Mouse (Mus musculus): Measurements from ENCODE around the gene Sema3a. TPM values are rescaled to one million over a fixed set of nuclear protein-coding genes. Genes with fewer than 3 reads are reported as not detected.

The Sema3a gene
- polyA plus RNA-seq, 1 experiment: 13.3 TPM

DNA sequence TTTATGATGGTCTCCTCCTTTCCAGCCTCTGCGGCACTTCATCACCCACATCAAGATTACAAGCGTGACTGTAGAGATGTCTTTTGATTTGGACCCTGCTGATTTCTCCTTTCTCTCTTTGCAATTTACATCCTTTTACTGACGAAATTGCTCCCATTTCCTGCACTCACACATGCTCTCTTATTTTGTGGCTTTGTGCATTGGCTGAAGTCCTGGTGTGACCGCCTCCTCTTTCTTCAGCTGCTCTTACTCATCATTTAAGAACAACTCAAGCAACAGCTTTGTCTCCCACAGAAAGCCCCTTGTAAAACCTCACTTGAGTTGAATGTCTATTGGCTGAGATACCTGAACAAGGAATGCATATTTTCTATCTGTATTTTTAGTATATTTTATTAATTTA, 259.5 kb downstream of the Sema3a start:
- no peak for TF ChIP-seq CTCF (IDR thresholded peaks at IDR 0.05; ENCODE audit: borderline replicate concordance, extremely low read depth, insufficient read depth, insufficient read length)
- no peak for TF ChIP-seq POLR2A (IDR thresholded peaks at IDR 0.05; ENCODE audit: borderline replicate concordance, extremely low read depth, insufficient read depth, insufficient read length, poor library complexity, severe bottlenecking)
- DNase-seq (ENCODE audit: low read depth): no peak

DNA sequence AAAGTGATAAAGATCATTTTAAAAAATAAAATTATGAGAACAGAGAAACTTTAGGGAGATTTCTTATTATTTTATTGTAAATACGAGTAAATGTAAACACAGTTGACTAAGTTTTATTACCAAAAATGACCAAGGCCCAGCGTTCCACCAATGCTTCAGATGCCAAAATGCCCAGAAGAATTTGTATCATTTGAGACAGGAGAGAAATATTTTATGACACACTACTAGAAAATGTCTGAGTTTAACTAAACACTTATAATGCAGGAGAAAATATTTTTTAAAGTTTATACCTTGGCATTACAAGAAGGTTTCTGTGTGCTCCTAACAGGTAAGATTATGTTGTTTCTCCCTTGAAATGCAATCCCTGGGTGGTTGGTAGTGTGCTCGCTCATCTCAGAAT, 261.4 kb downstream of the Sema3a start:
- TF ChIP-seq CTCF (IDR thresholded peaks at IDR 0.05; ENCODE audit: borderline replicate concordance, extremely low read depth, insufficient read depth, insufficient read length) (no peak), POLR2A (IDR thresholded peaks at IDR 0.05; ENCODE audit: borderline replicate concordance, extremely low read depth, insufficient read depth, insufficient read length, poor library complexity, severe bottlenecking) (no peak)
- DNase-seq (ENCODE audit: low read depth): no peak

DNA sequence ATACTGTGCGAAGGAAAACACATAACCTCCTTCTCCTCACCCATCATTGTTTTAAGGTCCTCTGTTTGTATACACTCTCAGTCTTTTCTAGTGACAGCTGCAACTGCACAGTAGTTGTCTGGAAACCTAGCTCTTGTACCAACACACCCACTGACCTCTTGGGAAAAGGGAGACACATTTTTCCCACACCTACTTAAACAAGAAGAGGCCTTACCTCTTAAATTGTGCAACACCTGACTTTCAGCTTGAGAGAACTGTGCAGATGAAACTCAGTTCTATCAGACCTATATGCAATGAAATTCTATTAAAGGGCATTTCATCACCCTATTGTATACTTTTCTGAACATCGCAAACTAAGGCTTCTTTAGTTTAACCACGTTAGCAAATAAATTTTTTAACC, 262.5 kb downstream of the Sema3a start:
- no peak for DNase-seq (ENCODE audit: low read depth)
- TF ChIP-seq CTCF (IDR thresholded peaks at IDR 0.05; ENCODE audit: borderline replicate concordance, extremely low read depth, insufficient read depth, insufficient read length): no peak
- no peak for TF ChIP-seq POLR2A (IDR thresholded peaks at IDR 0.05; ENCODE audit: borderline replicate concordance, extremely low read depth, insufficient read depth, insufficient read length, poor library complexity, severe bottlenecking)

DNA sequence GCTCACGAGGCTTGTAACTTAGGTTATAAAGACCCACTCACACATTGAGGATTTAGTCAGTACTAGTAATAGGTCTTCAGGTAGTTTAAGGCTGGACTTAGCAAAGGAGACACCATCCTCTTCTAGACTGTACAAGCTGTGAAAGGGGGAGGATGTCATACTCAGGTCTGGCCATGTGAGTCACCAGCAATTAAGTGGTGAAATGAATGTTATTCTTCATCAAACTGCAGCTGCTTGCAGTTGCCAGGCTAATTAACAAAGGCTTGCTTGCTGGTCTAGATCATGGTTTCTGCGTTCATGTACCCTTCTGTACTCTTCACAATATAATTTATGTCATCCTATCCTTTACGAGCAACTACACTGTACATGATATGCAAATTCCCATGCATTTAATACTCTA, 264.8 kb downstream of the Sema3a start:
- TF ChIP-seq CTCF (IDR thresholded peaks at IDR 0.05; ENCODE audit: borderline replicate concordance, extremely low read depth, insufficient read depth, insufficient read length) (no peak), POLR2A (IDR thresholded peaks at IDR 0.05; ENCODE audit: borderline replicate concordance, extremely low read depth, insufficient read depth, insufficient read length, poor library complexity, severe bottlenecking) (no peak)
- DNase-seq (ENCODE audit: low read depth): no peak

DNA sequence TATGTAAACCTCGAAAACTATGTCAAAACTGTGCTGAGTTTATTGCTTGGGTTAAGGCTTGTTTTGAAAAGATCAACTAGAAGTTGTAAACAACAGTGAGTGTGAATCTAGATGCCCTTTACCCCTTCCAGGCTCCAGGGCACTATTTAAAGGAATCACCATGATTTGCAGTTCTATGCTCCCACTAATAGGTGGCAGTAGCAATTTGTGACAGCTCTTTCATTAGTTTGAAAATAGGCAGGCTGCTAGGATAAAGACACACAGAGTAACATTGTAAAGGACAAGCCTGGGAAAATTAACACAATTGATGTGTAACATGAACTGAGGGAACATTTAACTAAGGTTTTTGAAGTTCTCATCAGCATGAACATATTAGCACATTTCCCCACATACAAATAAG, 280.2 kb downstream of the Sema3a start:
- TF ChIP-seq POLR2A (IDR thresholded peaks at IDR 0.05; ENCODE audit: borderline replicate concordance, extremely low read depth, insufficient read depth, insufficient read length, poor library complexity, severe bottlenecking) (no peak), CTCF (IDR thresholded peaks at IDR 0.05; ENCODE audit: borderline replicate concordance, extremely low read depth, insufficient read depth, insufficient read length) (peak; percentile 35; the same call in 1 of the 2 replicates)
- peak; percentile 82 for DNase-seq (ENCODE audit: low read depth)

DNA sequence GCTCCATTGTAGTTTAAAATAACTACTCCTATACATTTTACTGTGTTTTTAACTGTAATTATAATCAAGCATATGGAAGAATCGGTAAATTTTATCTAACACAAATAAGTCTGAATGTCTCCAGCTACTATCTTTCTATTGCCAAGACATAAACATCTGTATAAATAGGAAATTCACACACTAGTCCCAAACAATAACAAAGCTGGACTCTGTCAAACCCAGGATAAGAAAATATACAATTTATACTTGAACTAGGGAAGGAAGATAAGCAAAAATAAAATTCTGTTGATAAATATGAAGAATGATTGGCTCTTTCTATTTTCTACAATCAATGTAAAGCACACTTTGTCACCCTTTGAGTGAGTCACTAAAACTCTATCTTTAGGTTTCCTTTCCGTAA, 280.9 kb downstream of the Sema3a start:
- no peak for DNase-seq (ENCODE audit: low read depth)
- TF ChIP-seq POLR2A (IDR thresholded peaks at IDR 0.05; ENCODE audit: borderline replicate concordance, extremely low read depth, insufficient read depth, insufficient read length, poor library complexity, severe bottlenecking) (no peak), CTCF (IDR thresholded peaks at IDR 0.05; ENCODE audit: borderline replicate concordance, extremely low read depth, insufficient read depth, insufficient read length) (no peak)

DNA sequence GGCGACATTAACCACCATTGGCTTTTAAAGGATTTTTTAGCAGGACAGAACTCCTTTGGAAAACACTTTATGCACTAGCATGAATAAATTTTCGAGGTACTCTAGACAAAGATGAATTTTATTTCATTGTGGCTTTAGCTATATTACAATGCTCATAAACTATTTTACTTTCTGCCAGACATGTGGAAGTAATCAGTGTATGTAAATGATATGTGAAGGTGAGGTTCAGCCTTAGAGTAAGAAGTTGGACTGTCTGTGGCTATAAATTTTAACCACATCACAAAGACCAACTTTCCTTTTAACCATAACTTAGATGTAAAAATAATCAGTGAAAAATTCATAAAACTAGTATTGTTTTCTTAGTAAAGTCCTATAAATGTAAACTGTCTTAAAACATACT, 286.7 kb downstream of the Sema3a start:
- no peak for DNase-seq (ENCODE audit: low read depth)
- TF ChIP-seq CTCF (IDR thresholded peaks at IDR 0.05; ENCODE audit: borderline replicate concordance, extremely low read depth, insufficient read depth, insufficient read length) (no peak), POLR2A (IDR thresholded peaks at IDR 0.05; ENCODE audit: borderline replicate concordance, extremely low read depth, insufficient read depth, insufficient read length, poor library complexity, severe bottlenecking) (no peak)

DNA sequence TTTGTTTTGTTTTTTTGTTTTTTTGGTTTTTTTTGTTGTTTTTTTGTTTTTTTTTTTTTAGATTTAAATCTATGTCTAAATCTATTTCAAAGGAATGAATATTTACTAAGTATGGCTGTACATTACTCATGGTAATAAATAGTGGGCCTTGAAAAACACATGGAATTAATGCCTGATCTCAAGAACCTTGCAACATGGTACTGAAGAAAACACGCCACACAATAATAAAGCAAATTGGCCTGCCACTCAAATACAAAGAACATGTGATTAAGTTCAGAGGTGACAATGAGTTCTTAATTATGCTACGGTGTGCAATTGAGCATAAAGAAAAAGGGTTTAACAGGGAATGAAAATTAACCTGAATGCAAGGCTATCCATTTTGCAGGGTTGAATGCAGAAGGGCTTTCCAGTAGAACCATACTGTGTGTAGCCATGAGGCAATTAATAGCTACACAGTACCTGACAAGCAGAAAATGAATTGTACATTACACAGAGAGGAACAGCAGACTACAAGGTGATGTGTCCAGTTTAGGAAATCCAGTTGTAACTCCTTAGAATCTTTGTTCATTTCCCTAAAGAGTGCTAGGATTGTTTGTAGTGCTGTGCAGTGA, 288.8 kb downstream of the Sema3a start:
- peak; percentile 85 for DNase-seq (ENCODE audit: low read depth)
- TF ChIP-seq CTCF (IDR thresholded peaks at IDR 0.05; ENCODE audit: borderline replicate concordance, extremely low read depth, insufficient read depth, insufficient read length) (no peak), POLR2A (IDR thresholded peaks at IDR 0.05; ENCODE audit: borderline replicate concordance, extremely low read depth, insufficient read depth, insufficient read length, poor library complexity, severe bottlenecking) (no peak)

DNA sequence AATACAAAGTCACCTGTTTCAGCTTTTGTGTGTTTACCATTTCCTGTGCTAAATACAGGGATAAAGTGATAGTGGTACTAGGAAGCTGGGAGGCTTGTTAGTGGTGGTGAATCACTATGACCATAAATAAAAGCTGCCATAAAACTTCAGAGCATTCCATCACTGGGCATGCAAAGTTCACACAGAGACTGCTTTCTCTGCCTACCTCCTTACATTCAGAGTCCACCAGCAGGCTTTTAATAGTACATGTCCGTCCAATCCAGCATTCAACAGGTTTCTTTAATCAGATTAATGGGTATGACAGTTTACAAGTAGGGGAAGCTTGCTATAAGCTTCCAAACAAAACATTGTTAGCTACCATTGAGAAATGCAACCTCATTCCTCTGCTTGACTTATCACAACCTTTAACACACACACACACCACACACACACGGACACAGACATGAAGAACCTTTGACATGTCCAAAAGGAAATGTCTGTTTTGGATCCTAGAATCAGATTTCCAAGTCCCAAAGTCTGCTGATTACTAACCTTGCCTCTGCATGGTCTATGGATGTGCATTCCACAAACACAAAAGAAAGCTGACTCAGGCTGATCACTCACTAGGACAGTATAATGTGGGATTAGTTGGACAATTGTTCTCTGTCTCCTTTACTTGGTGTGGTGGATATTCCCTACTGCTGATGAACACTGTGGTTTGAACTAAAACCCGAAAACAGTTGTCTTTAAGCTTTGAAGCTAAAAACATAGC, 291.9 kb downstream of the Sema3a start:
- DNase-seq (ENCODE audit: low read depth): no peak
- TF ChIP-seq POLR2A (IDR thresholded peaks at IDR 0.05; ENCODE audit: borderline replicate concordance, extremely low read depth, insufficient read depth, insufficient read length, poor library complexity, severe bottlenecking) (no peak), CTCF (IDR thresholded peaks at IDR 0.05; ENCODE audit: borderline replicate concordance, extremely low read depth, insufficient read depth, insufficient read length) (no peak)

DNA sequence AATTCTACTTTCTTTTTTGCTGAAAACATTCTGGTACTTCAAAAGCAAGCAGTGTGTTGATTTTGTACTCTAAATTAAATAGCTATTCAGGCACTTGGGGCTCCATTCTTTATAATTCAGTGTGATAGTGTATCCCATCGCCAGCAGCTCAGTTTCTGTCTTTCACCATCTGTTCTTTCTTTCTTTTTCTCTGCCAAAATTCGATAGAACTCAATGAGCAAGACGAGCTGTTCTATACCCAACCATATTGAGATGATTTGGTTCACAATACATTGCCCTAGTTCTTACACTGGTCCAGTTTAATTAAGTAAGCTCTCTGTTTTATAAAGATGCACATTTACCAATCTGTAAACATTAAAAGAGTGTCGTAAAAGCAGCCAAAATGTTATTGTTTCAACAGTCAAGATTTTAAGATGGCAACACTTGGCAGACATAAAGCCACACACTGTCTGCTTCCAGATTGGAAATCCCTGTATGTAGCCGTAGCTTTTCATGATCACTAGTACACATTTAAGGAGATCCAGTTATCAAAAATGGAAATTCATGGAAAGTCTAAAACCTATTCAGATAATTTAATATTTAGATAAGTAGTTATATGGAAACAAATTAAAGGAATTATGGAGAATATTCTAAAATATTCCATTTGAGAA, 296.2 kb downstream of the Sema3a start:
- no peak for TF ChIP-seq CTCF (IDR thresholded peaks at IDR 0.05; ENCODE audit: borderline replicate concordance, extremely low read depth, insufficient read depth, insufficient read length)
- TF ChIP-seq POLR2A (IDR thresholded peaks at IDR 0.05; ENCODE audit: borderline replicate concordance, extremely low read depth, insufficient read depth, insufficient read length, poor library complexity, severe bottlenecking): no peak
- DNase-seq (ENCODE audit: low read depth): peak; percentile 89

DNA sequence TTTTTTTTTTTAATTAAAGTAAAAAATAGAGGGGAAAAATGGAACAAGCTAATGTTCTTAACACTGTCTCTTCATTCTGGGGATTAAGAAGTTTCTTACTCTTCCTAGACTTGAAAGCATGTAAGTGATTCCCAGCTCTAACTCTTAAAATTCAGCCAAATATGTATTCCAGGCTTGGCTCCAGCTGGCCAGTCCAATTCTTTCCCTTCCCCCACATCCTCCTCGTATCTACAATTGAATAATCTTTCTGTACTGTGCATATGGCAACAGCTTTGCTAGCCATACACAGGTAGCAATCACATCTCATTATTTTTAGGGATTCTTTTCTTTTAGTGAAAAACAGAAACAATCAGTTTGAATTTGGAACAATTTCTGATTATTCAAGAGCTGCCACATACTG, 303.5 kb downstream of the Sema3a start:
- TF ChIP-seq POLR2A (IDR thresholded peaks at IDR 0.05; ENCODE audit: borderline replicate concordance, extremely low read depth, insufficient read depth, insufficient read length, poor library complexity, severe bottlenecking) (no peak), CTCF (IDR thresholded peaks at IDR 0.05; ENCODE audit: borderline replicate concordance, extremely low read depth, insufficient read depth, insufficient read length) (no peak)
- DNase-seq (ENCODE audit: low read depth): peak; percentile 51

Measured in brain, embryonic 14.5 days (tissue).